8 mouse cellular contexts compared by ENCODE assay signal in the genomic region with DNA sequence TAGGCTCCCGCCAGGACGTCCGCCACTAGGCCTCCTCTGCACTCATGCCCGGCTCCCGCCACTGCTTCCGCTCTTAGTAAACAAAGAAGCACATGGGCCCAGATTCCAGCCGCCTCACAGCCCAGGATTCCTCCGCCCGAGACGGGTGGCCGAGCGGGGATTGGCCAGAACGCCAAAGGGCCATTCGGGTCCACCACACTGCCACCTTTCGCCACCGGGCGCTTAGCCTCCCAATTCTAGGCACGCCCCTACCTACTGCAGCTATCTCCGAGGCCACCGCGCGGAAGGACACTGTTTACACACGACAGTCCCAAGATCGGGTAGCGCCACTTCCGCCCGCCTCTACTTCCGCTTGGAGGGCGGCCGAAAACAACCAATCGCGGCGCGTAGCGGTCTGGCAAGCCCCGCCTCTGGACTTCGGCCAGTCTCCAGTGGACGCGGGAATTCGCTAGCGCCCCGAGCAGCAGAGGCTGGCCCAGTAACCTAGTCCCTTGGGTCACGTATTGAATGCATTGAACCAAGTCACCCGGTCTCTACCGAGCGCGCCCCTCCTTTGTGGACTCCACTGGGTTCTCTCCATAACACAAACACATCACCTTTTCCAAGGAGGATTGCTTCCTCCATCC. TPM values are rescaled to one million over a fixed set of nuclear protein-coding genes. Genes with fewer than 3 reads are reported as not detected.
DNase-seq lines count a peak whose midpoint lies in the region; ATAC-seq lines count a peak whose summit lies in the region.

No protein-coding gene starts in this region.

- H3K4me3 ChIP-seq in hindbrain, embryonic 12.5 days, result peak overlapping the region; percentile 74

- ATAC-seq in hindbrain, embryonic 12.5 days (ENCODE audit: low FRiP score), result peak; percentile 90

- no peaks in the 10 kb centered on the region for H3K27me3 ChIP-seq in hindbrain, embryonic 12.5 days

- H3K4me1 ChIP-seq in hindbrain, embryonic 12.5 days, result peaks cover 22% of the 10 kb centered on the region

- H3K9me3 ChIP-seq in hindbrain, embryonic 12.5 days (replicated peaks), result no peaks in the 10 kb centered on the region

- under 1% methylated on average over 47 of the region's 47 CpGs for WGBS in hindbrain, embryonic 12.5 days

- H3K36me3 ChIP-seq in hindbrain, embryonic 12.5 days, result peaks cover 49% of the 10 kb centered on the region

- peak overlapping the region; percentile 81 for H3K9ac ChIP-seq in hindbrain, embryonic 12.5 days

- peak overlapping the region; percentile 89 for H3K27ac ChIP-seq in hindbrain, embryonic 12.5 days

- peak; percentile 98 for DNase-seq in Muller cell, postnatal 12 days (ENCODE audit: inconsistent ontology term)
- peak; percentile 97 for DNase-seq in cerebellum, adult 9-11 months
- DNase-seq in frontal cortex, adult 2 months (ENCODE audit: extremely low spot score in 1 of 2, low spot score in 1 of 2), result peak; percentile 86 to 97
- DNase-seq in layer of hippocampus, postnatal 14 days (ENCODE audit: low spot score in 2 of 2), result peak; percentile 96 to 98
- DNase-seq in lung, postnatal 14 days, result peak; percentile 98
- DNase-seq in retina, adult 2 months (ENCODE audit: low read depth, low spot score), result peak; percentile 89
- peak; percentile 91 to 92 for DNase-seq in thymus, postnatal 36 days

- peak overlapping the region; percentile 92 for H3K4me2 ChIP-seq in hindbrain, embryonic 12.5 days (replicated peaks)

RNA-seq across cellular contexts. Expression of a gene that starts 0.8 kb away (rescaled TPM):
- polyA plus RNA-seq in frontal cortex, adult 2 months (2012; rRNA removed), result 26.1 and 29.6 TPM in 2 replicates
- polyA plus RNA-seq in hindbrain, embryonic 12.5 days (2016; fragmentation: Nextera tagmentation; extraction: Ambion mirVana), result 25.7 and 28.6 TPM in 2 replicates
- 10 to 100 TPM; 23.7 to 26.6 TPM for total RNA-seq in layer of hippocampus, postnatal 14 days (2021)

RNA-seq across cellular contexts. Expression of a gene that starts 1.2 kb away (rescaled TPM):
- polyA plus RNA-seq in frontal cortex, adult 2 months (2012; rRNA removed), result 28.7 and 30.1 TPM in 2 replicates
- polyA plus RNA-seq in hindbrain, embryonic 12.5 days (2016; fragmentation: Nextera tagmentation; extraction: Ambion mirVana), result 179 and 180 TPM in 2 replicates
- total RNA-seq in layer of hippocampus, postnatal 14 days (2021), result 10 to 100 TPM; 21.3 to 21.8 TPM

RNA-seq across cellular contexts. Expression of a gene that starts 10.2 kb away (rescaled TPM):
- polyA plus RNA-seq in frontal cortex, adult 2 months (2012; rRNA removed), result 126 and 149 TPM in 2 replicates
- polyA plus RNA-seq in hindbrain, embryonic 12.5 days (2016; fragmentation: Nextera tagmentation; extraction: Ambion mirVana), result 270 and 286 TPM in 2 replicates
- 100 to 1,000 TPM; 132 to 144 TPM for total RNA-seq in layer of hippocampus, postnatal 14 days (2021)

RNA-seq across cellular contexts. Expression of a gene that starts 15.5 kb away (rescaled TPM):
- polyA plus RNA-seq in frontal cortex, adult 2 months (2012; rRNA removed), result 3.7 and 6.0 TPM in 2 replicates
- 34.2 and 35.9 TPM in 2 replicates for polyA plus RNA-seq in hindbrain, embryonic 12.5 days (2016; fragmentation: Nextera tagmentation; extraction: Ambion mirVana)
- total RNA-seq in layer of hippocampus, postnatal 14 days (2021), result 10 to 100 TPM in 1 of 2 experiments, 1 to 10 TPM in 1; 9.5 to 13.3 TPM

RNA-seq across cellular contexts. Expression of a gene that starts 16.2 kb away (rescaled TPM):
- polyA plus RNA-seq in frontal cortex, adult 2 months (2012; rRNA removed), result 56.8 and 58.4 TPM in 2 replicates
- 102 and 109 TPM in 2 replicates for polyA plus RNA-seq in hindbrain, embryonic 12.5 days (2016; fragmentation: Nextera tagmentation; extraction: Ambion mirVana)
- 10 to 100 TPM; 33.8 to 36.0 TPM for total RNA-seq in layer of hippocampus, postnatal 14 days (2021)

Comparison
In these comparisons a context has a peak if more than half of its experiments do, and no peak if none do; other contexts are left out.
1. Peak in every context shown above with its lines: DNase-seq, ATAC-seq, H3K4me3 ChIP-seq and H3K27ac ChIP-seq.